22 mouse cellular contexts compared by ENCODE assay signal in genomic region chr2:32200033-32200432, GRCm38 (mm10). TPM values are rescaled to one million over a fixed set of nuclear protein-coding genes. Genes with fewer than 3 reads are reported as not detected.
DNase-seq lines count a peak whose midpoint lies in the region; TF ChIP-seq lines count a peak whose summit lies in the region.
"Had no signal": no experiment of that assay in that cellular context is flagged by ENCODE, and none has a peak within 500 bp of the region (broad histone marks: within the 10 kb centered on the region; RNA-seq: fewer than 3 reads in every experiment).

No protein-coding gene starts in this region.

- TF ChIP-seq POLR2A in cerebellum, adult 2 months (IDR thresholded peaks at IDR 0.05; ENCODE audit: borderline replicate concordance, insufficient read depth, low read length), result no peak

- intact Hi-C loops in left cerebral cortex, postnatal 4 days (cut with DNase I), result loop anchor here (10.0 kb wide), 1 partner anchor 45 kb away; the partner anchor contains the start of gene Prrc2b
- intact Hi-C loops in left cerebral cortex, adult 2 months (cut with DNase I), result loop anchor here (10.0 kb wide), 1 partner anchor 175 kb away; no protein-coding TSS in a partner anchor

- peaks cover 52% of the 10 kb centered on the region for H3K4me1 ChIP-seq in cerebellum, adult 2 months (ENCODE audit: control insufficient read depth, insufficient read depth, low read length)
- H3K4me1 ChIP-seq: embryonic facial prominence, embryonic 15.5 days; forebrain, embryonic 10.5 days; heart, embryonic 13.5 days; hindbrain, embryonic 12.5 days had no signal

- 14% methylated on average over 4 of the region's 4 CpGs for WGBS in cerebellum, adult 2 months

- TF ChIP-seq CTCF in left cerebral cortex, adult 2 months (IDR thresholded peaks at IDR 0.05), result no peak
- TF ChIP-seq CTCF in cerebellum, adult 2 months (IDR thresholded peaks at IDR 0.05; ENCODE audit: borderline replicate concordance, insufficient read depth, low read depth, low read length), result no peak

- H3K4me3 ChIP-seq in left cerebral cortex, adult 2 months, result no peak overlapping the region
- no peak overlapping the region for H3K4me3 ChIP-seq in cerebellum, adult 2 months (replicated peaks; ENCODE audit: insufficient read depth, low read depth, low read length)
- H3K4me3 ChIP-seq: embryonic facial prominence, embryonic 15.5 days; erythroblast, embryonic 14.5 days; forebrain, embryonic 10.5 days; gastrocnemius, adult 2 months; heart, embryonic 13.5 days; hindbrain, embryonic 12.5 days had no signal

- H3K27me3 ChIP-seq in cerebellum, adult 2 months (ENCODE audit: control insufficient read depth, insufficient read depth, low read length), result no peaks in the 10 kb centered on the region
- H3K27me3 ChIP-seq: CH12.LX; embryonic facial prominence, embryonic 15.5 days; heart, embryonic 13.5 days; hindbrain, embryonic 12.5 days; Patski had no signal

- no peak overlapping the region for H3K27ac ChIP-seq in left cerebral cortex, adult 2 months
- 0 out of 2 replicates have a peak overlapping the region, but pooled peaks have one; percentile 12 for H3K27ac ChIP-seq in cerebellum, adult 2 months (ENCODE audit: insufficient read depth, low read length)
- H3K27ac ChIP-seq: embryonic facial prominence, embryonic 15.5 days; forebrain, embryonic 10.5 days; gastrocnemius, adult 2 months; heart, embryonic 13.5 days; hindbrain, embryonic 12.5 days had no signal

- DNase-seq in cerebellum, adult 11-12 months, result peak; percentile 76
- no peak for DNase-seq in cerebellum, postnatal 4 days (ENCODE audit: low spot score in 2 of 2)
- DNase-seq in left cerebral cortex, postnatal 4 days, result peak; percentile 70
- DNase-seq in left cerebral cortex, adult 2 months (ENCODE audit: extremely low spot score in 1 of 2, low spot score in 2 of 2), result no peak
- peak; percentile 71 to 82 for DNase-seq in cerebellum, adult 2 months
- peak; percentile 76 to 77 for DNase-seq in cerebellum, postnatal 14 days
- DNase-seq in adrenal gland, adult 8-10 months, result no peak
- DNase-seq in lung, postnatal 25 days (ENCODE audit: low spot score), result no peak
- DNase-seq: adrenal gland, postnatal 25 days; embryo, embryonic 11 days; gastrocnemius, adult 2 months; gastrocnemius, postnatal 25 days; heart, adult 11 months; heart, postnatal 36 days; kidney, adult 2 months had no signal

RNA-seq across cellular contexts. Expression of gene Pomt1, which starts 36.4 kb away (rescaled TPM):
- 10 to 100 TPM; 36.5 to 37.1 TPM for total RNA-seq in left cerebral cortex, postnatal 4 days (2021)
- total RNA-seq in left cerebral cortex, adult 2 months (2021), result 10 to 100 TPM; 23.7 to 25.3 TPM
- 23.1 and 23.9 TPM in 2 replicates for polyA plus RNA-seq in cerebellum, adult 2 months (2012; rRNA removed)
- 10 to 100 TPM; 33.1 to 46.2 (median 38.4) TPM for total RNA-seq in adrenal gland, adult 8-10 months (2022)

RNA-seq across cellular contexts. Expression of gene Prrc2b, which starts 49.2 kb away (rescaled TPM):
- total RNA-seq in left cerebral cortex, postnatal 4 days (2021), result 100 to 1,000 TPM; 327 to 335 TPM
- total RNA-seq in left cerebral cortex, adult 2 months (2021), result 100 to 1,000 TPM; 268 to 280 TPM
- 88.9 and 95.6 TPM in 2 replicates for polyA plus RNA-seq in cerebellum, adult 2 months (2012; rRNA removed)
- total RNA-seq in adrenal gland, adult 8-10 months (2022), result 100 to 1,000 TPM; 140 to 182 (median 166) TPM

RNA-seq across cellular contexts. Expression of gene Uck1, which starts 59.9 kb away (rescaled TPM):
- total RNA-seq in left cerebral cortex, postnatal 4 days (2021), result 10 to 100 TPM; 61.8 to 62.5 TPM
- total RNA-seq in left cerebral cortex, adult 2 months (2021), result 10 to 100 TPM; 45.9 to 47.1 TPM
- polyA plus RNA-seq in cerebellum, adult 2 months (2012; rRNA removed), result 72.0 and 74.4 TPM in 2 replicates
- 100 to 1,000 TPM; 114 to 126 (median 125) TPM for total RNA-seq in adrenal gland, adult 8-10 months (2022)

Comparison
In these comparisons a context has a peak if more than half of its experiments do, and no peak if none do; other contexts are left out.
1. DNase-seq: peak in cerebellum, adult 11-12 months (single experiment), left cerebral cortex, postnatal 4 days (single experiment), cerebellum, adult 2 months (2 of 2) and cerebellum, postnatal 14 days (2 of 2); none in cerebellum, postnatal 4 days (0 of 2), left cerebral cortex, adult 2 months (0 of 2), adrenal gland, adult 8-10 months (single experiment) and lung, postnatal 25 days (single experiment).